Mouse (Mus musculus) kidney, embryonic 15.5 days (tissue): ENCODE measurements around the gene Cmss1. TPM values are rescaled to one million over a fixed set of nuclear protein-coding genes. Genes with fewer than 3 reads are reported as not detected.

Experiments used
- ATAC-seq: fragments of 200-750 bp; cut with Nextera tagmentation; replicated peaks from 2 replicates; pipeline ENCODE4 v1.8.0; 2017; ENCODE audit warnings: moderate TSS enrichment; ENCODE audit not compliant: low FRiP score
- H3K27ac ChIP-seq: fragments of 300-500 bp; sonication (generic); 2 replicates; pipeline ENCODE4 v1.5.1; 2015; ENCODE audit warnings: mild to moderate bottlenecking, inconsistent platforms
- H3K27me3 ChIP-seq: fragments of 300-500 bp; sonication (generic); 2 replicates; pipeline ENCODE4 v1.6.1; 2015; ENCODE audit warnings: inconsistent platforms
- H3K36me3 ChIP-seq: fragments of 300-500 bp; sonication (generic); 2 replicates; pipeline ENCODE4 v1.6.1; 2015; ENCODE audit warnings: inconsistent platforms
- H3K4me1 ChIP-seq: fragments of 300-500 bp; sonication (generic); 2 replicates; pipeline ENCODE4 v1.6.1; 2015; ENCODE audit warnings: inconsistent platforms
- H3K4me2 ChIP-seq: fragments of 300-500 bp; sonication (generic); 2 replicates; pipeline ENCODE4 v1.6.1; 2015; ENCODE audit warnings: moderate library complexity, mild to moderate bottlenecking, inconsistent platforms
- H3K4me3 ChIP-seq: fragments of 300-500 bp; sonication (generic); replicated peaks from 2 replicates; pipeline ENCODE4 v1.5.1; 2015; ENCODE audit warnings: mild to moderate bottlenecking, inconsistent platforms
- H3K9ac ChIP-seq: fragments of 300-500 bp; sonication (generic); 2 replicates; pipeline ENCODE4 v1.6.1; 2015; ENCODE audit warnings: mild to moderate bottlenecking, inconsistent platforms
- H3K9me3 ChIP-seq: fragments of 300-500 bp; sonication (generic); replicated peaks from 2 replicates; pipeline ENCODE4 v1.6.1; 2016; ENCODE audit warnings: inconsistent platforms
- WGBS: fragments of 180-500 bp; shearing (Covaris S2); methylation state at CpG from one replicate; pipeline ENCODE4 v1.1.7; 2015; ENCODE audit warnings: mixed read lengths; 5-methylcytosine and 5-hydroxymethylcytosine counted together
- polyA plus RNA-seq: library from polyadenylated mRNA; unstranded; fragments of >200 nt; fragmentation: Nextera tagmentation; extraction: Ambion mirVana; gene quantifications from 2 replicates; pipeline ENCODE4 v1.2.1, GENCODE M21; 2015

Cmss1 gene
- polyA plus RNA-seq, 1 experiment from 2014 or later = 60.8 TPM

DNA sequence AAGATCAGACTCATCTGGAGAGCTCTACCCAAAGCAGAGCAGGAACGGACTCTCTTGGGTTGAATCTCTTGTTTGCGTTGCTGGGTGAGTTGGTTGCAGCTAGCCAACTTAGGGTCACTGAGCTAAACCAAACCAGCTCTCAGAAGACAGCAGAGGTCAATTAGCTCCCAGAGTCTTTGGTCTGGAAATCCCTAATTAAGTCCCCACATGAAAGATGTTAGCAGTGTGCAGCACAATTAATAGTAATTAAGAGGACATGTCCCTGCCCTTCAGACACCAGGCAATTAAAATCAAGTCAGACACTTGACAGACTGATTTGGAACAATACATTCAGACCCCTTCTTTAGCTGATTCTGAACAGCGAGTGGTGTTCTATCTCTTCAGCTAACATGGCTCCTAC, 292.4 kb downstream of the Cmss1 start:
- Histone ChIP-seq H3K4me3 (no peak overlapping the region), H3K9me3 (no peaks in the 10 kb centered on the region), H3K4me2 (no peak overlapping the region), H3K27ac (no peak overlapping the region), H3K36me3 (no peaks in the 10 kb centered on the region), H3K9ac (no peak overlapping the region), H3K27me3 (no peaks in the 10 kb centered on the region), H3K4me1 (peaks cover 16% of the 10 kb centered on the region)
- WGBS = 84% methylated on average over 3 of the region's 3 CpGs
- ATAC-seq = no peak

- no peaks in the 10 kb centered on the region for H3K27me3 ChIP-seq
- H3K9ac ChIP-seq = no peak overlapping the region
- no peak overlapping the region for H3K4me3 ChIP-seq
- WGBS = 82% methylated on average over 3 of the region's 3 CpGs
- H3K27ac ChIP-seq = no peak overlapping the region
- H3K4me2 ChIP-seq = no peak overlapping the region
- H3K36me3 ChIP-seq = no peaks in the 10 kb centered on the region
- no peaks in the 10 kb centered on the region for H3K9me3 ChIP-seq
- ATAC-seq = 0 out of 2 replicates have a peak, but pooled peaks have one; percentile 58
- H3K4me1 ChIP-seq = peaks cover 16% of the 10 kb centered on the region
These were observed 293.2 kb downstream of the Cmss1 start for GRCm38 (mm10) chr16:57313487-57313886.

DNA sequence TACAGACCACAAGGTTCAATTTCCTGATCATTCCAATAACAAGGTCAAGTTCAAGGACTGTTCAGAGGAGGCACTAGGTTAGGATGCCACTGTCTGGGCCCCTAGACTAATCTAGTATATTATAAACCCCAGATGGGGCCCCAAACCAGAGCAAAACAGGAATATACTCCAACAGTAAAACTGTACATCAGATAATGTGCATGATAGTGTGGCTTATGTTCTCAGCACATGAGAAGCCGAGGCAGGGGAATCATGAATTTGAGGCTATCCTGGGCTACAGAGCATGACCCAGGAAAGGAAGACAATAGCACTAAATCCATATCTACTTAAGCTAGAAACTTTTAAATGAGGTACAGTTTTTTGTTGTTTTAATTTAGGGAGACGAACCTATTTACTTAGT, 294.5 kb downstream of the Cmss1 start:
- no peak overlapping the region for H3K9ac ChIP-seq
- no peak for ATAC-seq
- WGBS = 87% methylated on average over 2 of the region's 2 CpGs
- no peak overlapping the region for H3K4me2 ChIP-seq
- H3K4me3 ChIP-seq = no peak overlapping the region
- no peaks in the 10 kb centered on the region for H3K9me3 ChIP-seq
- H3K4me1 ChIP-seq = peaks cover 3% of the 10 kb centered on the region; the same call in 1 of the 2 replicates
- no peaks in the 10 kb centered on the region for H3K36me3 ChIP-seq
- H3K27ac ChIP-seq = no peak overlapping the region
- H3K27me3 ChIP-seq = no peaks in the 10 kb centered on the region

DNA sequence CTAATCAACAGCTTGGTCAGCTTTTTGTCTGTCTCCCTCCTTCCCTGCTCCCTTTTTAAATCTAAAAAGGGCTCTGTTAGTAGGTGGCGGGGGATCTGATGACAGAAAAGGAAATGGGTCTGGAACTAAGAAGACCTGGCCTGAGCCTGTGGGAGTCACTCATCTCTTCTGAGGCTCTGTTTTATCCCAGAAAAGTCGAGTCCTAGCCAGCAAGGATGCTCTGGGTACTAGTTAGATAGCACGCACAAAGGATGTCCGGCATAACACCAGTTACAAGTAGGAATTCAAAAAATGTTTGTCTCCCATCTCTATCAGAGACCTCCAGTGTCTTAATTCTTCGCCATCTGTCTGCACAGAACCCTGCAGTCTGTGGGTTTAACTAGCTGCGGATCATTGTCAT, 301.2 kb downstream of the Cmss1 start:
- WGBS = 82% methylated on average over 6 of the region's 6 CpGs
- no peaks in the 10 kb centered on the region for H3K27me3 ChIP-seq

DNA sequence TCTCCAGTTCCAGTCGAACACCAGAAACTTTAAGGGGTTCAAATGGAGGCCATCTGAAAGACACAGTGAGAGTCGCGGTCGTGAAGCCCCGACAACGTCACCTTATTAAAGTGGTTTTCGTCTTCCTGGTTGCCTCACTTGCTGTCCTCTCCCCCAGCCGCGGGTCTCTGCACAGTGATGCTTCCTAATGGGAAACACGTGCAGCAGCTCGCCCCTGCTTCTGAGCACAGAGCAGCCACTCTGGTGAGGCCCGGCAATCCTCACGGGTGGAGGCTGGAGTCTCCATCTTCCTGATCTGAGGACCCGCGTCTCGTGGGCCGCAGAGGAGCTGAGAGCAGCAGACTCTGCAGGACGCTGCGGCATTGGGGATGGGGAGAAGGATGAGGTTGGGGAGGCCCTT, 302.9 kb downstream of the Cmss1 start:
- Histone ChIP-seq H3K9ac (no peak overlapping the region), H3K27ac (no peak overlapping the region), H3K4me1 (no peaks in the 10 kb centered on the region), H3K36me3 (no peaks in the 10 kb centered on the region), H3K4me2 (no peak overlapping the region), H3K27me3 (no peaks in the 10 kb centered on the region), H3K9me3 (no peaks in the 10 kb centered on the region), H3K4me3 (no peak overlapping the region)
- 74% methylated on average over 19 of the region's 19 CpGs for WGBS
- no peak for ATAC-seq

More for the DNA sequence above, 301.2 kb downstream of the Cmss1 start:
- Histone ChIP-seq H3K36me3 (no peaks in the 10 kb centered on the region), H3K9ac (no peak overlapping the region), H3K4me2 (no peak overlapping the region), H3K27ac (no peak overlapping the region), H3K4me1 (no peaks in the 10 kb centered on the region), H3K9me3 (no peaks in the 10 kb centered on the region), H3K4me3 (no peak overlapping the region)
- no peak for ATAC-seq

DNA sequence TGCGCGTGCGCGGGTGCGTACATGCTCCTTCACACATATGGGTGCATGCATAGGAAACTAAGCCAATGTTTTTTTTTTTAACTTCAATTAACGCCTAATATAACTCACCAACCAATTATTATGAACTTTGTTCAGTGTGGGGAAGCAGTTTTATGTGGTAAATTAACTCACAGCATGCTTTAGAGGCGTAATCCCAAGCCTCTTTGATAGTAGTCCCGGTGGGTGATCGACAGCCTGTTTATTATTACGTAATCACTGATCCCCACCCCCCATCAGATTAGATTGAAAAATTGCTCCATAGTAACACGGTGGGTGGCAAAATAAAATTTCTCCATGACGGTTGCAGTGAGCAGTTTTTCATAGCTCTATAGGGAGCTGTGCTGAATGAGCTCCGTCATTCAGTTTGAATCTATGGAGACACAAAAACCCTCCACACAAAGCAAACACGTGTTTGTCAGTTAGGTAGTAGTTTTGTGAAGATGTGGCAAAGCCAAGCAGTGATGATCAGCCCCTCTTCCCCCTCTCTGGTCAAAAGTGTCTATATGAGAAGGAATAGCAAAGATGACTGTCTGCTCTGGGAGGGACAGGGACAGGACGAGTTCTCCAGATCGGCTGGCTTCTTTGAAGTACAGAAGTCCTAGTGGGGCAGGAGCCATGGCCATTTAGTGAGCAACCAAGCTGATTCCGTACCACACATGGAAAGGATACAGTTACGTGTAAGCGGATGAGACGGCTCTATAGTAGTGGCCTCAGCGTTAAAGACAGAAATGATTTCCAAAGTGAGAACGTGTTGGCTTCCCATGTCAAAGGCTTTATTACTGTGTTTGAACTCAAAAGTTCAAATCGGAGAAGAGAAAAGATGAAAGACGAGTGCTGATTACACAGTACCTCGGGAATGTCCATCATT, 303.6 kb downstream of the Cmss1 start:
- Histone ChIP-seq H3K4me2 (no peak overlapping the region), H3K9ac (no peak overlapping the region), H3K36me3 (no peaks in the 10 kb centered on the region), H3K9me3 (no peaks in the 10 kb centered on the region), H3K27me3 (no peaks in the 10 kb centered on the region), H3K27ac (no peak overlapping the region), H3K4me1 (no peaks in the 10 kb centered on the region), H3K4me3 (no peak overlapping the region)
- no peak for ATAC-seq
- WGBS = 84% methylated on average over 25 of the region's 25 CpGs

- H3K9ac ChIP-seq = no peak overlapping the region
- WGBS = 82% methylated on average over 9 of the region's 9 CpGs
- H3K4me3 ChIP-seq = no peak overlapping the region
- no peaks in the 10 kb centered on the region for H3K9me3 ChIP-seq
- no peak for ATAC-seq
- H3K36me3 ChIP-seq = no peaks in the 10 kb centered on the region
- no peak overlapping the region for H3K27ac ChIP-seq
- H3K4me1 ChIP-seq = no peaks in the 10 kb centered on the region
- no peak overlapping the region for H3K4me2 ChIP-seq
- H3K27me3 ChIP-seq = no peaks in the 10 kb centered on the region
These were observed 305.1 kb downstream of the Cmss1 start for GRCm38 (mm10) chr16:57301512-57302115.

DNA sequence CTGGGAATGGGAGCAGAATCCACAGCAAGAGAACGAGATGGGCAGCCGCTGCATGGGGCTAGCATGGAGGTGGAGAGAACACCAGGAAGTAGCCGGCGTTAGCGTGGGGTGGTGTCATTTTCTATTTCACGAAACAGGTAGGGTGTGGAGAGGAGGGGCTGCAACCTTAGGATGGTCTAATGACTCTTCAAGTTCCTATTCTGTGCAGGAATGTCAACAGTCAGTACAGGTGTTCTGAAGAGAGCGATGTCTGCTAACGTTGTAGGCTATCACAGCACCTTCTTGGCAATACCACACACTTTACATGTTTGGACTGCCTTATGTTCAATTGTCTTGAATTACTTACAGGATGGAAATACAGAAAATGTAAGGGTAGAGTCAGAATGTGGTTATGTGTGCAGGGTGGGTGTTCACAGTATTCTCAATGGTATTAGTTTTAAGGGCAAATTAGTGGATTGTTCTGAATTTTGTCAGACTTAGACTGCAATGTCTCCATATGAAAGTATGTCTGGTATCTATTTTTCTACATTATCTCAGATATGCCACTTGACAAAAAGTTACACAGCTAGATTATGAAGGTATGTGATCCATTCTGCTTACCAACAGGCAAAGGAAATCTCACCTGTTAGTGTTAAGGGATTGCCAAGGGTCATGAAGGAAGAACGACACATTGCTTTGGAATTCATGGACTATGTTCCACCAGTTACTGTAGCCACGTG, 311.3 kb downstream of the Cmss1 start:
- Histone ChIP-seq H3K9me3 (no peaks in the 10 kb centered on the region), H3K27me3 (no peaks in the 10 kb centered on the region), H3K4me1 (no peaks in the 10 kb centered on the region), H3K9ac (no peak overlapping the region), H3K27ac (no peak overlapping the region), H3K4me3 (no peak overlapping the region), H3K36me3 (no peaks in the 10 kb centered on the region), H3K4me2 (no peak overlapping the region)
- ATAC-seq = no peak
- 79% methylated on average over 10 of the region's 10 CpGs for WGBS

GRCm38 (mm10) chr16:57292765-57293164, 313.9 kb downstream of the Cmss1 start, which contains the start of gene Tmem30c:
Gene Tmem30c, minus strand, starts transcription at chr16:57292865.
- Histone ChIP-seq H3K9me3 (no peaks in the 10 kb centered on the region), H3K4me2 (no peak within 1 kb of the TSS), H3K27me3 (no peaks in the 10 kb centered on the region), H3K4me1 (no peaks in the 10 kb centered on the region), H3K27ac (no peak within 1 kb of the TSS), H3K36me3 (no peaks in the 10 kb centered on the region), H3K4me3 (no peak within 1 kb of the TSS), H3K9ac (no peak within 1 kb of the TSS)
- no peak for ATAC-seq
- 66% methylated on average over 2 of the region's 2 CpGs for WGBS

DNA sequence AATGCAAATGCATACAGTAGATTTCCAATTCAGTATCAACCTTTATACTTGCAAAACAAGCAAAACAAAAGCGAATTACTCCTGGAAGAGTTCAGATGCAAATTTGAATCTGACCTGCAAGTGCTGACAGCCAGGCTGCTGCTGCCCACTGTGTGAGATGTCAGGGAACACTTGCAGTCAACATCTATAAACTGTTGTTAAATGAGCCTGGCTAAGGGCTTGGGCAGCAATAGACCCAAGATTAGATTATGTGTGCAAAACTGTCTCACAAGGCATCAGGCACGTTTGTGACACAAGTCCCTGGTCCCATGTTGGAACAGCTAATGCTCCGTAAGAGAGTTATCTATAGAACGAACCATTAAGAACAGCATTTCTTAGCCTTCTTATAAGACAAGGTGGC, 314.4 kb downstream of the Cmss1 start:
- Histone ChIP-seq H3K36me3 (no peaks in the 10 kb centered on the region), H3K27me3 (no peaks in the 10 kb centered on the region), H3K4me3 (no peak overlapping the region), H3K4me2 (no peak overlapping the region), H3K9ac (no peak overlapping the region), H3K9me3 (no peaks in the 10 kb centered on the region), H3K4me1 (no peaks in the 10 kb centered on the region), H3K27ac (no peak overlapping the region)
- no peak for ATAC-seq
- WGBS = 69% methylated on average over 4 of the region's 4 CpGs

DNA sequence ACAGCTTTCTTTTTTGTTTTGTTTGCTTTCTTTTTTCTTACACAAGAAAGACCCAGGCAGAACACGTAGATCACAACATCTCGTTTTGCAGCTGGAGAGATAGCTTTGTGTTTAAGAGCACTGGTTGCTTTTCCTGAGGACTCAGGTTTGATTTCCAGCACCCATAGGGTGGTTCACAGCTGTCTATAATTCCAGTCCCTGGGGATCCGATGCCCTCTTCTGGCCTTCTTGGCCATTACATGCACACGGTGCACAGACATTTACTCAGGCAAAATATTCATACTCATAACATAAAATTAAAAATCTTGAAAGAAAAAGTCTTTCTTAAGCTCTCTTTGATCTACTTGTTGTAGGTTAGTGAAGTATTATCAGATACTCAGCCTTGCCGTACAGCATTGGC, 315.0 kb downstream of the Cmss1 start:
- 93% methylated on average over 5 of the region's 5 CpGs for WGBS
- no peak overlapping the region for H3K9ac ChIP-seq
- no peaks in the 10 kb centered on the region for H3K9me3 ChIP-seq
- no peaks in the 10 kb centered on the region for H3K4me1 ChIP-seq
- H3K4me3 ChIP-seq = no peak overlapping the region
- ATAC-seq = no peak
- no peak overlapping the region for H3K27ac ChIP-seq
- no peaks in the 10 kb centered on the region for H3K36me3 ChIP-seq
- no peaks in the 10 kb centered on the region for H3K27me3 ChIP-seq
- no peak overlapping the region for H3K4me2 ChIP-seq

DNA sequence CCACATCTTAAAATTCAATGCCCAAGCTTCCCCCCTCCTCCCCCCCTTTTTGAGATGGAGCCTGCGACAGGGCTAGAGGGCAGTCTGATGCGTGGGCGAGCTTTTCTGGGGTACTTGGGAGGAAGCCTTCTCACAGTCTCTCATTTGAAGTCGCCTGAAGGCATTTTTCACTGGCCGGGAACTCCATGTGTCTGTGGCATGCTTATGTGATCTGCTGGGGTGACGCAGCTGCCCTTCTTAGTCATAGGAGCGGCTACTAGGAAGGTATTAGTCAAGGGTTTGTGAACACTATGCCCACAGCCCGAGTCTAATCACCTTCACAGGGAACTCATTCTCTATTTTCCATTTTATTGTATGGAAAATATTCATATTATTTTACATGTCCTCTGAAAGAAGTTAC, 325.2 kb downstream of the Cmss1 start:
- H3K27ac ChIP-seq = no peak overlapping the region
- H3K9ac ChIP-seq = no peak overlapping the region
- no peaks in the 10 kb centered on the region for H3K27me3 ChIP-seq
- WGBS = 65% methylated on average over 8 of the region's 8 CpGs
- ATAC-seq = 0 out of 2 replicates have a peak, but pooled peaks have one; percentile 18
- no peak overlapping the region for H3K4me2 ChIP-seq
- H3K36me3 ChIP-seq = no peaks in the 10 kb centered on the region
- H3K4me1 ChIP-seq = peaks cover 6% of the 10 kb centered on the region; the same call in 1 of the 2 replicates
- H3K9me3 ChIP-seq = no peaks in the 10 kb centered on the region
- H3K4me3 ChIP-seq = no peak overlapping the region
